Mouse (Mus musculus) ovary, adult 2 months (tissue): ENCODE measurements around the gene Akr1c13. TPM values are rescaled to one million over a fixed set of nuclear protein-coding genes. Genes with fewer than 3 reads are reported as not detected.

ENCODE experiments used
- polyA plus RNA-seq: library from polyadenylated mRNA; depleted of rRNA; stranded (reverse); fragments of >200 nt; gene quantifications from 2 replicates; pipeline ENCODE4 v1.2.3, GENCODE M21; 2012; rRNA removed

Gene Akr1c13
- 2.3 and 2.6 TPM in 2 replicates for polyA plus RNA-seq

DNA sequence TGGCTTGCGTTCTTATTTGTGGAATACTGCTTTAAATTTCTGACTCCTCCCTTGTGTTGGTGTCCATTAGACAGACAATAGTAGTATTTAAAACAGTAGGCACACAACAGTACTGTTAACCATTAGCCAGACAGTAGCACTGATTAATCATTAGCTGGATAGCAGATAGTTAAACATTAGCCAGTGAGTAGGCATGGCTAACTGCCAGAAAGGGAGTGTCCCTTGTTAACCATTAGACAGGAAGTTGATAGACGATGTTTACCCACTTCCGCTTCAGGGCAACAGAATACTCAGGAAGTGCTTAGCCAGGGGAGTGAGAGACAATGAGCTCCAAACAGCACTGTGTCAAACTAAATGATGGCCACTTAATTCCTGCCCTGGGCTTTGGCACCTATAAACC, at the start of gene Akr1c13:
TSS of gene Akr1c13 (plus strand) at position 247 of the 400 bp plus-strand sequence.

DNA sequence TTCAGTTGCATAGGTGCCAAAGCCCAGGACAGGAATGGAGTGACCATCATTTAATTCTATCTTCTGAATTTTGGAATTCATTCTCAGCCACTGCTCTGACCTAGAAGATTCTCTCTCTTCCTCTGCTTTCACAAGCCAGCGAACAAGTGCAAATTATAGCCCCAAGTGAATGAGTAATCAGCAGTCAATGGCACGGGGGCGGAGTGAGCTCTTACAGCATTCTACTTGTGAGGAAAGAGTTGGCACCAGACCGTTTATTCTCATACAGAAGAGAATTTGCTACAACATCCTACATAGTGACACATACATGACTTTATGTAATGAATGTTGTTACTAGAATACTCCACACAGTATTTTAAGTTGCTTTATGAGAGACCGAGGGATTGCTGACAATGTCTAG, 40.4 kb upstream of the Akr1c13 start, which contains the start of gene Akr1c18:
TSS of gene Akr1c18 (minus strand) at position 137 of the 400 bp plus-strand sequence.

DNA sequence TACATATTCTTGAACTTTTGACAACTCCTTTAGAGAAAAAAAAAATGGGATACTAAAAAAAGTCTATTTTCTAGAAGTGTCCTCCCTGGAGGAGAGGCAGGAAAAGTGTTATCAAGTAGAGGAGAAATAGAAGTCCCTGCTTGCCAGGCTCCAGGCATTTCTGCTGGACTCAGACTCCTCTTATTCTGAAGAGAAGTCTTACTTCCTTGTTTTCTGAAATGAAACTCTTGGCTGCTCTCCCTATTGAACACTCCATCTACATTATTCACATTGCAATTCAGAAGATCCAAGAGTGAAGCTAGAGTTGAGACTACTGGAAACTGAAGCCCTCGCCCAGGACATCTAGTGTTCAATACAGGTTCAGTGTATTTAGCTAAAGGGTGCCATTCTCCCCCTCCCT, 37.5 kb downstream of the Akr1c13 start, which contains the start of gene Akr1c19:
TSS of gene Akr1c19 (plus strand) at position 260 of the 400 bp plus-strand sequence.

Other genes with a start within 250 kb of the Akr1c13 start
- not detected in 2 replicates for gene Ucn3, start 245.8 kb upstream of the Akr1c13 start, polyA plus RNA-seq
- 15.6 and 16.9 TPM in 2 replicates for gene Akr1c14, start 142.1 kb upstream of the Akr1c13 start, polyA plus RNA-seq
- gene Akr1c18, start 40.5 kb upstream of the Akr1c13 start, polyA plus RNA-seq: 37.3 and 46.9 TPM in 2 replicates
- gene Akr1c19, start 37.5 kb downstream of the Akr1c13 start, polyA plus RNA-seq: 0.25 and 0.45 TPM in 2 replicates
- gene Akr1c12, start 88.3 kb downstream of the Akr1c13 start, polyA plus RNA-seq: 0.25 TPM in 1 of 2 replicates, not detected in the other
- gene Akr1c6, start 243.2 kb downstream of the Akr1c13 start, polyA plus RNA-seq: 0.21 TPM in 1 of 2 replicates, not detected in the other